Mouse (Mus musculus): ENCODE results near the gene Zbp1. TPM values are rescaled to one million over a fixed set of nuclear protein-coding genes. Genes with fewer than 3 reads are reported as not detected.

Gene Zbp1
- polyA plus RNA-seq, 1 experiment from 2014 or later, result not detected

DNA sequence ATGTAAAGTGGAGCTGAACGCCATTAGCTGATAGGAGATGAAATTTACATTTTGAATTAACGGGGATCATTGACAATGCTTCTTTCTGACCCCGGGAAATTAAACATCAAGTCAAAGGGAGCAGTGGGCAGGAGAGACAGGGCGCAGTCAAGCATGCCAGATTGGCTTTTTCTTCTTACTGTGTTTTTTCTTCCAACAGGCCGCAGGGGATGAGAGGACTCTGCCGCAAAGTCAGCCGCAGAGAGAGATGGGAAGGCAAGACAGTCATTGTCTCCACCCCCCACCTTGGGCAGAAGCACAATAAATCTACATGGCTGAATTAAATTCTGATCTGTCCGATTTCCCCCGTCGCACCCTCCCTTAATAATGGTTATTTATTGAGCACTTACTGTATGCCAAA is 53.4 kb downstream of the Zbp1 start:
- ATAC-seq (replicated peaks; ENCODE audit: low FRiP score) (no peak), DNase-seq (ENCODE audit: low spot score) (no peak)
- H3K27ac ChIP-seq (ENCODE audit: low read depth, low read length), result no peak overlapping the region
- no peaks in the 10 kb centered on the region for H3K27me3 ChIP-seq (ENCODE audit: control insufficient read depth, insufficient read depth, low read length)
- H3K4me3 ChIP-seq (ENCODE audit: low read depth, low read length), result no peak overlapping the region
- no peaks in the 10 kb centered on the region for H3K36me3 ChIP-seq (ENCODE audit: control insufficient read depth, insufficient read depth, low read length)
- no peaks in the 10 kb centered on the region for H3K4me1 ChIP-seq (replicated peaks; ENCODE audit: control insufficient read depth, insufficient read depth, low read length)
- H3K4me2 ChIP-seq (ENCODE audit: low read depth, low read length, severe bottlenecking), result no peak overlapping the region
- H3K9me3 ChIP-seq (ENCODE audit: control insufficient read depth, low read length), result no peaks in the 10 kb centered on the region
- WGBS, result 91% methylated on average over 10 of the region's 10 CpGs
- no peak overlapping the region for H3K9ac ChIP-seq (ENCODE audit: low read length)

DNA sequence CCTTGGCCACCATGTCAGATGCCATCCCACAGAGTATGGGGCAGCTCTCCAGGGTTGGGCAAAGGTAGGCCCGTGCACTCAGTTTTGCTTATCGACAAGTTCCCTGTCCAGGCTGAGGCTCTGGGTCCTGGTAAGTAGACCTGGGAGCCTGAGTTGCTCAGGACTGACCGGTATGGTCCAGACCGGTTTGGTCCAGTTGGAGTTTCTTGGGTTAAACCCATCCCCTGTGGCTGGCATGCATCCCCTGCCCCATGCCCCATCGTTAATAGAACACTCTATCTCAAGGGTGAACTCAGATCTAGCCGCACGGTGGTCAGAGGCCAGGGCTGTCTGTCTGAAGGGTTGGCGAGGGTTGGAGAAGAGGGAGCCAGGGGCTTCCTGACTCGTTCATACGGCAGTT is 53.8 kb downstream of the Zbp1 start:
- Histone ChIP-seq H3K4me1 (replicated peaks; ENCODE audit: control insufficient read depth, insufficient read depth, low read length) (no peaks in the 10 kb centered on the region), H3K9ac (ENCODE audit: low read length) (no peak overlapping the region), H3K4me2 (ENCODE audit: low read depth, low read length, severe bottlenecking) (no peak overlapping the region), H3K27me3 (ENCODE audit: control insufficient read depth, insufficient read depth, low read length) (no peaks in the 10 kb centered on the region), H3K36me3 (ENCODE audit: control insufficient read depth, insufficient read depth, low read length) (no peaks in the 10 kb centered on the region), H3K27ac (ENCODE audit: low read depth, low read length) (no peak overlapping the region), H3K9me3 (ENCODE audit: control insufficient read depth, low read length) (no peaks in the 10 kb centered on the region), H3K4me3 (ENCODE audit: low read depth, low read length) (no peak overlapping the region)
- WGBS, result 90% methylated on average over 10 of the region's 10 CpGs
- ATAC-seq (replicated peaks; ENCODE audit: low FRiP score), result no peak
- DNase-seq (ENCODE audit: low spot score), result no peak

DNA sequence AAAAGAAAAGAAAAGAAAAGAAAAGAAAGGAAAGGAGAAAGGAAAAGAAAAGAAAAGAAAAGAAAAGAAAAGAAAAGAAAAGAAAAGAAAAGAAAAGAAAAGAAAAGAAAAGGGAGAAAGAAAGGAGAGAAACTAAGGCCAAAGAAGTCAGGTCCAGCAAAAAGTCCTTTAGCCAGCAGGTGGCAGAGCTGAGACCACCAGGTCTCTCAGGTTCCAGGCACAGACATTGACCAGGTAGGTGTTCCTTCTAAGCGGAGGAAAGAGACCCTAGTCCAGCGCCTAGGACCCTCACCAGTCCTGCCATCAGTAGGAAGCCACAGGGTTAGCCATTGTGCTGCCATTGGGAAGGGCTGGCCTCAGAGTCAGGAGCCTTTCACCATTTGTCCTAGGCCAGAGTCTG is 54.4 kb downstream of the Zbp1 start:
- no peaks in the 10 kb centered on the region for H3K9me3 ChIP-seq (ENCODE audit: control insufficient read depth, low read length)
- H3K4me3 ChIP-seq (ENCODE audit: low read depth, low read length), result no peak overlapping the region
- no peak for DNase-seq (ENCODE audit: low spot score)
- H3K4me2 ChIP-seq (ENCODE audit: low read depth, low read length, severe bottlenecking), result no peak overlapping the region
- H3K9ac ChIP-seq (ENCODE audit: low read length), result no peak overlapping the region
- 39% methylated on average over 2 of the region's 2 CpGs for WGBS
- H3K27me3 ChIP-seq (ENCODE audit: control insufficient read depth, insufficient read depth, low read length), result no peaks in the 10 kb centered on the region
- ATAC-seq (replicated peaks; ENCODE audit: low FRiP score), result 0 out of 2 replicates have a peak, but pooled peaks have one; percentile 34
- no peaks in the 10 kb centered on the region for H3K4me1 ChIP-seq (replicated peaks; ENCODE audit: control insufficient read depth, insufficient read depth, low read length)
- no peak overlapping the region for H3K27ac ChIP-seq (ENCODE audit: low read depth, low read length)
- H3K36me3 ChIP-seq (ENCODE audit: control insufficient read depth, insufficient read depth, low read length), result no peaks in the 10 kb centered on the region

DNA sequence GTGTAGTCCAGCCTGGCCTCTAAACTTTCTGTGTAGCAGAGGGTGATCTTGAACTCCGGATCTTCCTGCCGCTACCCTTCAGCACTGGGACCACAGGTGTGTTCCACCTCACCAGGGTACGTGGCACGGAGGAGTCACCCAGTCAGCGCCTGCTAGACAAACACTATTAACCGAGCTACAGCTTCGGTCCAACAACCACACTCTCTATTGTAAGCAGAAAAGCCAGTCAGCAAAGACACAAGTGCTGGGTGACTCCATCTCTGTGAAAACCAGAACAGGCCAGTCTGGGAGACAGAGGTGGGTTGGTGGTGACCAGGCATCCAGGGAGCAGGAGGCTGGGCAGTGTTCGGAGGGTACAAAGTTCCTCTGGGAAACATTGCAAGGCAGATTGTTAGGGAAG is 55.3 kb downstream of the Zbp1 start:
- no peak overlapping the region for H3K4me2 ChIP-seq (ENCODE audit: low read depth, low read length, severe bottlenecking)
- no peaks in the 10 kb centered on the region for H3K4me1 ChIP-seq (replicated peaks; ENCODE audit: control insufficient read depth, insufficient read depth, low read length)
- ATAC-seq (replicated peaks; ENCODE audit: low FRiP score) (no peak), DNase-seq (ENCODE audit: low spot score) (no peak)
- no peaks in the 10 kb centered on the region for H3K9me3 ChIP-seq (ENCODE audit: control insufficient read depth, low read length)
- H3K9ac ChIP-seq (ENCODE audit: low read length), result no peak overlapping the region
- H3K4me3 ChIP-seq (ENCODE audit: low read depth, low read length), result no peak overlapping the region
- no peaks in the 10 kb centered on the region for H3K27me3 ChIP-seq (ENCODE audit: control insufficient read depth, insufficient read depth, low read length)
- WGBS, result 88% methylated on average over 8 of the region's 8 CpGs
- no peak overlapping the region for H3K27ac ChIP-seq (ENCODE audit: low read depth, low read length)
- H3K36me3 ChIP-seq (ENCODE audit: control insufficient read depth, insufficient read depth, low read length), result no peaks in the 10 kb centered on the region

DNA sequence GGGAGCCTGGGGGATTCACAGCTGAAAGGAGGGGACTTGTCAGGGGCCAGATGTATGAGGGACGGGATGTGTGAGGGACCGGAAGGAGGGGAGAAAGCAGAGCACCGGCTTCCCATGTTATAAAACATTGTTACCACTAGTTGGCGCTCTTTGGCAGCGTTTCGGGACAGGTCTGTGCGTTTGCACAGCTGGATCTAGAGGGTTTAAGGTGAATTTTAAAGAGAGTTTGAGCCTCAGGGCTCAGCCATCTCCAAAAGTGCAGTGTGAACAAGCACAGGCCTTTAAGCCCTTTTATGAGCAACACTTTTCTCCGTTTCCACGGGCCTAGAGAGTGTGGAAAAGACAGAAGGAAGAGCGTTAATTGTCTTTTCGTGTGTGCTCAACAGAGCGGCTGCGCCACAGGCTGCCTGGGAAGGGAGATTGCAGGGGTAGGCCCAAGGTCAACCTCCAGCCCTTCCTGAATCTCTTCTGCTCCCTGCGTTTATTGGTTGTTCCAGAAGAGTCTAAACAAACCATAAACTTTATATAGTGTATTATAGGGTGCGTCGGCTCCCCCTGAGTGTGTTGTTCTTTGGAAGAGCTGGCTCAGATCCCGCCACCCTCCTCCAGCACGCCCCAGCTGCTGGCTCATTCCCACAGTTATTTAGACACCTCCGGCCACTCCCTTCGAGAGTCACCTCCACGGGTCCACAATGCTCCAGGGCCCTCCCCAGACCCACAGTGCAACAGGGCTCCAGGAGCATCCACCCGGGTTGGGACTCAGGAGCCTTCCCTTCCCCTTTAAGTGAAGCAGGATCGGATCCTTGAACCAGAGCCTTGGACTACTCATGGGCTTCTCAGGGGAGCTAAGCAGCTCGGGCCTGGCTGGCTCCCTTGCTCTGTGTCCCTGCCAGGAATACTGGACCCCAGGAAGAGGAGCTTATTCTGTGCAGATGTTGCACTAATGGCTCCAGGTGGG is 59.1 kb downstream of the Zbp1 start:
- Histone ChIP-seq H3K4me2 (ENCODE audit: low read depth, low read length, severe bottlenecking) (no peak overlapping the region), H3K27me3 (ENCODE audit: control insufficient read depth, insufficient read depth, low read length) (no peaks in the 10 kb centered on the region), H3K4me3 (ENCODE audit: low read depth, low read length) (no peak overlapping the region), H3K9ac (ENCODE audit: low read length) (no peak overlapping the region), H3K9me3 (ENCODE audit: control insufficient read depth, low read length) (no peaks in the 10 kb centered on the region), H3K36me3 (ENCODE audit: control insufficient read depth, insufficient read depth, low read length) (no peaks in the 10 kb centered on the region), H3K4me1 (replicated peaks; ENCODE audit: control insufficient read depth, insufficient read depth, low read length) (no peaks in the 10 kb centered on the region), H3K27ac (ENCODE audit: low read depth, low read length) (no peak overlapping the region)
- ATAC-seq (replicated peaks; ENCODE audit: low FRiP score) (peak; percentile 74), DNase-seq (ENCODE audit: low spot score) (peak; percentile 81)
- WGBS, result 56% methylated on average over 24 of the region's 24 CpGs

DNA sequence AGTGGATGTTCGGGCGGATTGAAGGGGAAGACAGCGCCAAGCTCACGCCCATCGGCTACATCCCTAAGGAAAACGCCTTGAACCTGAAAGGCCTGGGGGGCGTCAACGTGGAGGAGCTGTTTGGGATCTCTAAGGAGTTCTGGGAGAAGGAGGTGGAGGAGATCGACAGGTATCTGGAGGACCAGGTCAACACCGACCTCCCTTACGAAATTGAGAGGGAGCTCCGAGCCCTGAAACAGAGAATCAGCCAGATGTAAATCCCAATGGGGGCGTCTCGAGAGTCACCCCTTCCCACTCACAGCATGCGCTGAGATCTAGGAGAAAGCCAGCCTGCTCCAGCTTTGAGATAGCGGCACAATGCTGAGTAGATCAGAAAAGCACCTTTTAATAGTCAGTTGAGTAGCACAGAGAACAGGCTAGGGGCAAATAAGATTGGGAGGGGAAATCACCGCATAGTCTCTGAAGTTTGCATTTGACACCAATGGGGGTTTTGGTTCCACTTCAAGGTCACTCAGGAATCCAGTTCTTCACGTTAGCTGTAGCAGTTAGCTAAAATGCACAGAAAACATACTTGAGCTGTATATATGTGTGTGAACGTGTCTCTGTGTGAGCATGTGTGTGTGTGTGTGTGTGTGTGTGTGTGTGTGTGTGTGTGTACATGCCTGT is 60.2 kb downstream of the Zbp1 start:
- DNase-seq (ENCODE audit: low spot score) (no peak), ATAC-seq (replicated peaks; ENCODE audit: low FRiP score) (no peak)
- Histone ChIP-seq H3K27ac (ENCODE audit: low read depth, low read length) (no peak overlapping the region), H3K4me2 (ENCODE audit: low read depth, low read length, severe bottlenecking) (no peak overlapping the region), H3K27me3 (ENCODE audit: control insufficient read depth, insufficient read depth, low read length) (no peaks in the 10 kb centered on the region), H3K4me3 (ENCODE audit: low read depth, low read length) (no peak overlapping the region), H3K9me3 (ENCODE audit: control insufficient read depth, low read length) (no peaks in the 10 kb centered on the region), H3K36me3 (ENCODE audit: control insufficient read depth, insufficient read depth, low read length) (no peaks in the 10 kb centered on the region), H3K4me1 (replicated peaks; ENCODE audit: control insufficient read depth, insufficient read depth, low read length) (no peaks in the 10 kb centered on the region), H3K9ac (ENCODE audit: low read length) (no peak overlapping the region)
- WGBS, result 89% methylated on average over 19 of the region's 19 CpGs

DNA sequence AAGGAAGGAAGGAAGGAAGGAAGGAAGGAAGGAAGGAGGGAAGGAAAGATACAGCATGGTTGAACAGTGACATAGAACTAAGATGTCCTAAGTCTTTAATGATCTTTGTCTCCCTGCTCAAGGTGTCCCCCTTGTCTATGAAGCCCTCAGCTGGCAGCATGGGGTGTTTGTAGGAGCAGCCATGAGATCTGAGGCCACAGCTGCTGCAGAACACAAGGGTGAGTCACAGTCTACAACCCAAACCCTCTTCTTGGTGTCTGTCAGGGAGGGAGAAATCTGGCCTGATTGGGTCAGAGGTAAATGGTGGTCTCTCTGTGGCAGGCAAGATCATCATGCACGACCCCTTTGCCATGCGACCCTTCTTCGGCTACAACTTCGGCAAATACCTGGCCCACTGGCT is 60.9 kb downstream of the Zbp1 start:
- Histone ChIP-seq H3K4me1 (replicated peaks; ENCODE audit: control insufficient read depth, insufficient read depth, low read length) (no peaks in the 10 kb centered on the region), H3K4me3 (ENCODE audit: low read depth, low read length) (no peak overlapping the region), H3K9ac (ENCODE audit: low read length) (no peak overlapping the region), H3K27me3 (ENCODE audit: control insufficient read depth, insufficient read depth, low read length) (no peaks in the 10 kb centered on the region), H3K4me2 (ENCODE audit: low read depth, low read length, severe bottlenecking) (no peak overlapping the region), H3K27ac (ENCODE audit: low read depth, low read length) (no peak overlapping the region), H3K36me3 (ENCODE audit: control insufficient read depth, insufficient read depth, low read length) (no peaks in the 10 kb centered on the region), H3K9me3 (ENCODE audit: control insufficient read depth, low read length) (no peaks in the 10 kb centered on the region)
- WGBS, result 89% methylated on average over 4 of the region's 4 CpGs
- ATAC-seq (replicated peaks; ENCODE audit: low FRiP score), result no peak
- DNase-seq (ENCODE audit: low spot score), result no peak

DNA sequence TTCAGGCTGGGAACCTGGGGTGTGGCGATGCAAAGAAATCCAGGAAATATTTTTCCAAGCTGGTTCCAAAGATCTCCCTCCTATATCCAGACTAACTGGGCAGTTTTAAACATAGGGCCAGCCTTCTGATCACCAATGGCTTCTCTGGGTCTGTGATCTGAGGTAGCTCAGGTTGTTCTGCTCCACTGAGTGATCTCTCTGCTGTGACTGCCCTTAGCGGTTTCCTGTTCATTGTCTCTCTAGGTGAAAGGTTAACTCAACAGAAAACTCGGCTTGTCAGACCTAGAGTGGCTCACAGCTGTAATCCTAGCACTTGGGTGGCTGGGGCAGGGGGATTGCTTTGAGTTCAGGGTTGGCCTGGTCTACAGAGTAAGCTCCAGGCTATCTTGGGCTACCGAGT is 61.3 kb downstream of the Zbp1 start:
- Histone ChIP-seq H3K36me3 (ENCODE audit: control insufficient read depth, insufficient read depth, low read length) (no peaks in the 10 kb centered on the region), H3K4me1 (replicated peaks; ENCODE audit: control insufficient read depth, insufficient read depth, low read length) (no peaks in the 10 kb centered on the region), H3K4me2 (ENCODE audit: low read depth, low read length, severe bottlenecking) (no peak overlapping the region), H3K9ac (ENCODE audit: low read length) (no peak overlapping the region), H3K27ac (ENCODE audit: low read depth, low read length) (no peak overlapping the region), H3K27me3 (ENCODE audit: control insufficient read depth, insufficient read depth, low read length) (no peaks in the 10 kb centered on the region), H3K4me3 (ENCODE audit: low read depth, low read length) (no peak overlapping the region), H3K9me3 (ENCODE audit: control insufficient read depth, low read length) (no peaks in the 10 kb centered on the region)
- DNase-seq (ENCODE audit: low spot score) (no peak), ATAC-seq (replicated peaks; ENCODE audit: low FRiP score) (no peak)
- WGBS, result 67% methylated on average over 4 of the region's 4 CpGs

Data from forebrain, embryonic 11.5 days (tissue).